Mouse (Mus musculus) liver, adult 2 months (tissue): Measurements from ENCODE around the gene Btn1a1.

Experiments
- CTCF ChIP-seq: fragments of 200-500 bp; IDR thresholded peaks from 2 replicates; pipeline ENCODE4 v1.5.1; 2011; ENCODE audit warnings: low read depth, low read length, control low read depth
- POLR2A ChIP-seq: fragments of 200-500 bp; IDR thresholded peaks from 2 replicates; pipeline ENCODE4 v1.6.1; 2011; ENCODE audit warnings: low read length, control low read depth; ENCODE audit not compliant: insufficient read depth; ENCODE audit errors: extremely low read depth

- TF ChIP-seq CTCF: no peak
- no peak for TF ChIP-seq POLR2A
Observed at GRCm38 (mm10) chr13:23475658-23476057, 10.0 kb upstream of the Btn1a1 start.
